ENCODE assay signal across 16 mouse cellular contexts in genomic region chr8:84339320-84339719, GRCm38 (mm10). TPM values are rescaled to one million over a fixed set of nuclear protein-coding genes. Genes with fewer than 3 reads are reported as not detected.
DNase-seq lines count a peak whose midpoint lies in the region; ATAC-seq and TF ChIP-seq lines count a peak whose summit lies in the region.
"Had no signal": no experiment of that assay in that cellular context is flagged by ENCODE, and none has a peak within 500 bp of the region (broad histone marks: within the 10 kb centered on the region; RNA-seq: fewer than 3 reads in every experiment).

No protein-coding gene starts in this region.

- no peak overlapping the region for H3K9ac ChIP-seq in hindbrain, embryonic 16.5 days (ENCODE audit: low read depth, low read length)
- H3K9ac ChIP-seq: forebrain, postnatal 0 days; heart, embryonic 15.5 days; midbrain, embryonic 15.5 days had no signal

- no peak overlapping the region for H3K27ac ChIP-seq in hindbrain, embryonic 16.5 days (ENCODE audit: low read depth, low read length)
- H3K27ac ChIP-seq: heart, embryonic 15.5 days; midbrain, embryonic 15.5 days had no signal

- TF ChIP-seq POLR2A in brain, embryonic 14.5 days (IDR thresholded peaks at IDR 0.05; ENCODE audit: borderline replicate concordance, extremely low read depth, insufficient read depth, insufficient read length, poor library complexity, severe bottlenecking): no peak

- peaks cover 10% of the 10 kb centered on the region for H3K9me3 ChIP-seq in megakaryocyte, embryonic 14.5 days
- no peaks in the 10 kb centered on the region for H3K9me3 ChIP-seq in hindbrain, embryonic 16.5 days (ENCODE audit: control insufficient read depth, low read length)
- H3K9me3 ChIP-seq: G1E; heart, embryonic 15.5 days; midbrain, embryonic 15.5 days had no signal

- WGBS in hindbrain, embryonic 16.5 days: 6% methylated on average over 7 of the region's 7 CpGs

- ATAC-seq in megakaryocyte, adult 5-6 weeks (ENCODE audit: poor library complexity, severe bottlenecking): no peak
- no peak for ATAC-seq in hindbrain, embryonic 16.5 days
- ATAC-seq: forebrain, postnatal 0 days; midbrain, embryonic 15.5 days had no signal

- H3K36me3 ChIP-seq in megakaryocyte, embryonic 14.5 days (replicated peaks; ENCODE audit: low read length): no peaks in the 10 kb centered on the region
- H3K36me3 ChIP-seq in hindbrain, embryonic 16.5 days (ENCODE audit: control insufficient read depth, insufficient read depth, low read length): no peaks in the 10 kb centered on the region
- H3K36me3 ChIP-seq: G1E; heart, embryonic 15.5 days; midbrain, embryonic 15.5 days had no signal

- DNase-seq in embryo, embryonic 10 days (ENCODE audit: low spot score): peak; percentile 20
- no peak for DNase-seq in embryo, embryonic 9.5 days (ENCODE audit: extremely low spot score)
- peak; percentile 16 for DNase-seq in brain, embryonic 14.5 days (ENCODE audit: low read depth)
- peak; percentile 75 to 84 for DNase-seq in cerebellum, postnatal 14 days
- DNase-seq in left cerebral cortex, adult 11 months (ENCODE audit: low spot score): no peak
- DNase-seq: forebrain, postnatal 0 days; gastrocnemius, postnatal 36 days; kidney, postnatal 4 days; lung, postnatal 14 days had no signal

- no peak overlapping the region for H3K4me2 ChIP-seq in hindbrain, embryonic 16.5 days (ENCODE audit: low read length)
- H3K4me2 ChIP-seq: liver, embryonic 11.5 days had no signal

- H3K4me3 ChIP-seq in megakaryocyte, embryonic 14.5 days (replicated peaks): peak overlapping the region; percentile 29
- no peak overlapping the region for H3K4me3 ChIP-seq in hindbrain, embryonic 16.5 days (ENCODE audit: low read length)
- H3K4me3 ChIP-seq: heart, embryonic 15.5 days had no signal

- H3K27me3 ChIP-seq in megakaryocyte, embryonic 14.5 days (replicated peaks): peaks cover 61% of the 10 kb centered on the region
- H3K27me3 ChIP-seq in hindbrain, embryonic 16.5 days (replicated peaks; ENCODE audit: control insufficient read depth, insufficient read depth, low read length): peaks cover 12% of the 10 kb centered on the region

- H3K4me1 ChIP-seq in megakaryocyte, embryonic 14.5 days: peaks cover 23% of the 10 kb centered on the region
- peaks cover 8% of the 10 kb centered on the region for H3K4me1 ChIP-seq in hindbrain, embryonic 16.5 days (ENCODE audit: control insufficient read depth, insufficient read depth, low read depth, low read length)
- H3K4me1 ChIP-seq: heart, embryonic 15.5 days had no signal

- TF ChIP-seq CTCF in brain, embryonic 14.5 days (IDR thresholded peaks at IDR 0.05; ENCODE audit: borderline replicate concordance, extremely low read depth, insufficient read depth, insufficient read length): no peak

RNA-seq across cellular contexts. Expression of gene Cacna1a, which starts 48.9 kb away (rescaled TPM):
- 21.6 and 48.9 TPM in 2 replicates for polyA plus RNA-seq in megakaryocyte, embryonic 14.5 days (2012; ENCODE audit: insufficient read depth, low replicate concordance)
- total RNA-seq in megakaryocyte, adult 5-6 weeks (2015): 0.31 and 1.6 TPM in 2 replicates
- 0.33 and 10.3 TPM in 2 replicates for total RNA-seq in megakaryocyte, adult 5-6 weeks (2017)
- 41.1 and 80.8 TPM in 2 replicates for polyA plus RNA-seq in brain, embryonic 14.5 days (2012; rRNA removed)
- 15.7 and 17.1 TPM in 2 replicates for polyA plus RNA-seq in hindbrain, embryonic 16.5 days (2015; fragmentation: Nextera tagmentation; extraction: Ambion mirVana)

Comparison
In these comparisons a context has a peak if more than half of its experiments do, and no peak if none do; other contexts are left out.
1. DNase-seq: peak in embryo, embryonic 10 days (single experiment), brain, embryonic 14.5 days (single experiment) and cerebellum, postnatal 14 days (2 of 2); none in embryo, embryonic 9.5 days (single experiment) and left cerebral cortex, adult 11 months (single experiment).